Mouse (Mus musculus) neural tube, embryonic 13.5 days (tissue): Measurements from ENCODE around the gene 9430007A20Rik. TPM values are rescaled to one million over a fixed set of nuclear protein-coding genes. Genes with fewer than 3 reads are reported as not detected.
"Not testable (repeated sequence)": the region's sequence is repeated elsewhere in the genome, so short reads cannot be mapped to it uniquely, and the experiment has no call there.

Source experiments
- ATAC-seq: fragments of 200-750 bp; cut with Nextera tagmentation; 2 replicates; pipeline ENCODE4 v1.8.0; 2017; ENCODE audit warnings: low read depth, mild to moderate bottlenecking, moderate TSS enrichment, moderate library complexity
- H3K27ac ChIP-seq: fragments of 300-500 bp; sonication (generic); replicated peaks from 2 replicates; pipeline ENCODE4 v1.5.1; 2015; ENCODE audit warnings: moderate library complexity, mild to moderate bottlenecking, inconsistent platforms
- H3K27me3 ChIP-seq: fragments of 300-500 bp; sonication (generic); 2 replicates; pipeline ENCODE4 v1.6.1; 2015; ENCODE audit warnings: mild to moderate bottlenecking, inconsistent platforms
- H3K36me3 ChIP-seq: fragments of 300-500 bp; sonication (generic); 2 replicates; pipeline ENCODE4 v1.6.1; 2015; ENCODE audit warnings: mild to moderate bottlenecking, inconsistent platforms
- H3K4me1 ChIP-seq: fragments of 300-500 bp; sonication (generic); replicated peaks from 2 replicates; pipeline ENCODE4 v1.6.1; 2015; ENCODE audit warnings: inconsistent platforms
- H3K4me2 ChIP-seq: fragments of 300-500 bp; sonication (generic); 2 replicates; pipeline ENCODE4 v1.6.1; 2015; ENCODE audit warnings: inconsistent platforms, mild to moderate bottlenecking, moderate library complexity
- H3K4me3 ChIP-seq: fragments of 300-500 bp; sonication (generic); 2 replicates; pipeline ENCODE4 v1.5.1; 2015; ENCODE audit warnings: mild to moderate bottlenecking, inconsistent platforms
- H3K9ac ChIP-seq: fragments of 300-500 bp; sonication (generic); 2 replicates; pipeline ENCODE4 v1.6.1; 2015; ENCODE audit warnings: moderate library complexity, mild to moderate bottlenecking, inconsistent platforms
- H3K9me3 ChIP-seq: fragments of 300-500 bp; sonication (generic); 2 replicates; pipeline ENCODE4 v1.6.1; 2016; ENCODE audit warnings: inconsistent platforms
- WGBS: fragments of 180-500 bp; shearing (Covaris S2); methylation state at CpG from one replicate; pipeline ENCODE4 v1.1.7; 2015; 5-methylcytosine and 5-hydroxymethylcytosine counted together
- polyA plus RNA-seq: library from polyadenylated mRNA; unstranded; fragments of >200 nt; fragmentation: Nextera tagmentation; extraction: Ambion mirVana; gene quantifications from 2 replicates; pipeline ENCODE4 v1.2.1, GENCODE M21; 2015

9430007A20Rik gene
- not detected in 2 replicates for polyA plus RNA-seq

- Histone ChIP-seq H3K9me3 (peaks cover 41% of the 10 kb centered on the region), H3K27me3 (no peaks in the 10 kb centered on the region), H3K27ac (no peak within 1 kb of the TSS), H3K4me2 (no peak within 1 kb of the TSS), H3K36me3 (no peaks in the 10 kb centered on the region), H3K9ac (no peak within 1 kb of the TSS), H3K4me3 (no peak within 1 kb of the TSS), H3K4me1 (no peaks in the 10 kb centered on the region)
- no peak for ATAC-seq
- WGBS, result 78% methylated on average over 5 of the region's 5 CpGs
Measured at GRCm38 (mm10) chr4:144519522-144519921, at the start of gene 9430007A20Rik. Gene 9430007A20Rik (plus strand): TSS chr4:144519822.

DNA sequence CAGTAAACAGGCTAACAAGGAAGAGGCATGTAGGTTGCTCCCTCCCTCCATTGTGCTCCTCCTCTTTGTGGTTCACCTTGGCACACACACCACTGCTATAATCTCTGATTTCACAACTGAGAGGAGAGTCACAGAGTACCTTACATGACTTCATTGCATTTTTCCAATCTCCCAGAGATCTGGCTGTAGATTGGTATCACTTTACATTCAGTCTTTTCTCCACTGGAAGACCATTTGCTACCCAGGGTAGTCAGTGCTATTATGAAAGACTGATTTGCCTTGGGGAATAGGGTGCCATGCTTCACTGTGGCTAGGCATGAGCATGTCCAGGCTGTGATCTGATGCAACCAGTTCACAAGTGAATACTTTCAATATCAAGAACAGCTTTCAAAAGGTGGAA lies 26.3 kb upstream of the 9430007A20Rik start:
- Histone ChIP-seq H3K27ac (no peak overlapping the region), H3K4me2 (no peak overlapping the region), H3K4me1 (no peaks in the 10 kb centered on the region), H3K4me3 (no peak overlapping the region), H3K27me3 (no peaks in the 10 kb centered on the region), H3K9ac (no peak overlapping the region), H3K9me3 (peaks cover 13% of the 10 kb centered on the region), H3K36me3 (no peaks in the 10 kb centered on the region)
- ATAC-seq, result no peak

GRCm38 (mm10) chr4:144506518-144506917 lies 13.1 kb upstream of the 9430007A20Rik start:
- Histone ChIP-seq H3K4me2 (no peak overlapping the region), H3K36me3 (no peaks in the 10 kb centered on the region), H3K27me3 (no peaks in the 10 kb centered on the region), H3K9ac (no peak overlapping the region), H3K27ac (no peak overlapping the region), H3K4me3 (no peak overlapping the region), H3K9me3 (peaks cover 28% of the 10 kb centered on the region), H3K4me1 (no peaks in the 10 kb centered on the region)
- 84% methylated on average over 1 of the region's 1 CpGs for WGBS
- no peak for ATAC-seq

DNA sequence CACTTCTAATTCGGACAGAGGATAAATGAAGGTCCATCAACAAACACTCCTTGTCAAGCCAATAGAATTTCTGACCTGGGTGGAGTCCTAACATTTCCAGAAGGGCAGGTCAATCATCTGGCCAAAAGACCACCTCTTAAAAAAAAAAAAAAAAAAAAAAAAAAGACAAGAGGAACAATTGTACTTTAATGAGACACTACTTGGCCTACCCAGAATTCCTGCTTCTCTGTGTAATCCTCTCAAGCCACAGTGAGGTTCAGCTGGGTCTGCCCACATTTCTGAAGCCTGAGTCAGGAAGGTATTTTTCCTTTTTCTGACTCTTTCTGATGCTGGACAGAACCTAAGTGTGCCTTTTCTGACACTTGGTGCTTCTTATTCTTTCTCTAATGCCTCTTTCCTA lies 25.1 kb downstream of the 9430007A20Rik start:
- Histone ChIP-seq H3K27ac (no peak overlapping the region), H3K9me3 (peaks cover 38% of the 10 kb centered on the region), H3K27me3 (no peaks in the 10 kb centered on the region), H3K4me1 (no peaks in the 10 kb centered on the region), H3K4me3 (no peak overlapping the region), H3K4me2 (no peak overlapping the region), H3K36me3 (no peaks in the 10 kb centered on the region), H3K9ac (no peak overlapping the region)
- ATAC-seq, result no peak
- WGBS, result 76% methylated on average over 1 of the region's 1 CpGs

DNA sequence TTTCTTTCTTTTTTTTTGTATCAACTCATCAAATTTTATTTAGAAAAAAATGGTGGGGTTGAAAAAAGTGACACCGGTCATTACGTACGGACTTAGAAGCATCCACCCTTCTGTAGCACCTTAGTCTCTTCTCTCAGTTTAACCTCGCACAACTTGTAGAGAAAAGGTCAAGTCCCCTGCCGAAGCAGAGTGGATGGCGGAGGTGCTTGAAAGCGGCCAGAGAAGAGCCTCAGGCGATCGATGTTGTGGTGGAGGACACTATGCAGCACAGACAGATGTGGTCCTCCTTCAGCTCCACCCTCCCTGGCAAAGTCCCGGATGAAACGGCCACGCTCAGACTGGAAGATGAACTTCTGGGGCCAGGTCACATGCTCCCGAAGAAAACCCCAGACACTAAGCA lies 25.7 kb downstream of the 9430007A20Rik start:
- ATAC-seq, result not testable (repeated sequence)
- H3K9me3 ChIP-seq, result peaks cover 33% of the 10 kb centered on the region

DNA sequence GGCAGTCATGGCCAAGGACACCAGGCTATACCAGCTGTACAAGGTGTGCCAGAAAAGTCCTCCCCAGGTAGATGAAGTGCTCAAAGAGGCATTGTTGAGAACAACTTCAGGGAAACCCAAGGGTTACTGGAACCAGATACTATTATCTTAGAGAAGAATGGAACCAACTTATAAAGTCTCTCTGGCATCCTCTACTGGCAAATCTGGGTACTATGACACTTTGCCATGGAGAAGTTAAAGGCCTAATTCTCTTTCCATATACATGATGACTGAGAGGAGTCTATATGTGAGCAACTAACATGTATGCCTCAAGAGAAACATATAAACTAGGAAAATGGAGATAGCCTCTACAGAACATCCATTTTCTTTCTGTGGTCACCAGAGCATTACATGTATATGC lies 31.5 kb downstream of the 9430007A20Rik start:
- H3K4me1 ChIP-seq, result no peaks in the 10 kb centered on the region
- H3K27me3 ChIP-seq, result no peaks in the 10 kb centered on the region
- no peak for ATAC-seq
- peaks cover 32% of the 10 kb centered on the region for H3K9me3 ChIP-seq
- no peak overlapping the region for H3K4me2 ChIP-seq
- no peaks in the 10 kb centered on the region for H3K36me3 ChIP-seq
- H3K9ac ChIP-seq, result no peak overlapping the region
- H3K27ac ChIP-seq, result no peak overlapping the region
- no peak overlapping the region for H3K4me3 ChIP-seq

More for the DNA sequence above, 25.7 kb downstream of the 9430007A20Rik start:
- not testable (repeated sequence) for H3K4me1 ChIP-seq, H3K27me3 ChIP-seq, H3K9ac ChIP-seq, H3K36me3 ChIP-seq, H3K4me2 ChIP-seq, H3K27ac ChIP-seq, H3K4me3 ChIP-seq
- WGBS, result 92% methylated on average over 13 of the region's 13 CpGs

DNA sequence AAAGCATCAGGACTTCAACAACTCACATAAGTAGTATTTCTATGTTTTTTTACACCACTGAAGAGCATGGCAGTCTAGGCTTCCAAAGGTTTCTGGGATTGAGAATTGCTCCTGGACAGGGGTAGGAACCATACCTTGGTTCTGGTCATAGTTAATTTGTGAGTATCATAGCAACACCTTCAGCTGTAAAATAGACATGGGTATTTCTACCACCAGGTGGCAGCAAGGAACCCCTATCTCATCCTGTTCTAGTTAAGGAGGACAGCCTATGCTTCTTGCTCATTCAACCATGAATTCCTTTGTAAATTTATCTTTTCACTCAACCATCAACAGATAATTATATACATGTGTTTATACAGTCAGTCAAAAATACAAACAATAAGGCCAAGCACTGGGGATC lies 40.2 kb downstream of the 9430007A20Rik start:
- Histone ChIP-seq H3K36me3 (no peaks in the 10 kb centered on the region), H3K9me3 (peaks cover 31% of the 10 kb centered on the region)

GRCm38 (mm10) chr4:144561205-144561604 lies 41.6 kb downstream of the 9430007A20Rik start:
- Histone ChIP-seq H3K4me1 (no peaks in the 10 kb centered on the region), H3K9me3 (peaks cover 35% of the 10 kb centered on the region), H3K9ac (no peak overlapping the region), H3K27me3 (no peaks in the 10 kb centered on the region), H3K4me3 (no peak overlapping the region), H3K36me3 (no peaks in the 10 kb centered on the region), H3K4me2 (no peak overlapping the region), H3K27ac (no peak overlapping the region)
- 65% methylated on average over 2 of the region's 2 CpGs for WGBS
- ATAC-seq, result no peak

More for the DNA sequence above, 40.2 kb downstream of the 9430007A20Rik start:
- ATAC-seq, result no peak
- Histone ChIP-seq H3K27me3 (no peaks in the 10 kb centered on the region), H3K9ac (no peak overlapping the region), H3K4me1 (no peaks in the 10 kb centered on the region), H3K4me2 (no peak overlapping the region), H3K4me3 (no peak overlapping the region), H3K27ac (no peak overlapping the region)

- WGBS, result 90% methylated on average over 1 of the region's 1 CpGs
- no peaks in the 10 kb centered on the region for H3K4me1 ChIP-seq
- H3K27ac ChIP-seq, result no peak within 1 kb of the TSS
- no peaks in the 10 kb centered on the region for H3K36me3 ChIP-seq
- H3K9me3 ChIP-seq, result peaks cover 33% of the 10 kb centered on the region
- no peaks in the 10 kb centered on the region for H3K27me3 ChIP-seq
- H3K4me3 ChIP-seq, result no peak within 1 kb of the TSS
- no peak within 1 kb of the TSS for H3K4me2 ChIP-seq
- H3K9ac ChIP-seq, result no peak within 1 kb of the TSS
- no peak for ATAC-seq
Measured at GRCm38 (mm10) chr4:144565034-144565433, 45.4 kb downstream of the 9430007A20Rik start, which contains the start of gene Gm13124. Gene Gm13124 (minus strand): TSS chr4:144565134.

GRCm38 (mm10) chr4:144567752-144568151 lies 48.1 kb downstream of the 9430007A20Rik start:
- H3K27me3 ChIP-seq, result no peaks in the 10 kb centered on the region
- H3K9me3 ChIP-seq, result peaks cover 19% of the 10 kb centered on the region
- H3K4me2 ChIP-seq, result no peak overlapping the region
- no peaks in the 10 kb centered on the region for H3K36me3 ChIP-seq
- ATAC-seq, result no peak
- no peak overlapping the region for H3K9ac ChIP-seq
- no peak overlapping the region for H3K27ac ChIP-seq
- H3K4me3 ChIP-seq, result no peak overlapping the region
- H3K4me1 ChIP-seq, result no peaks in the 10 kb centered on the region

Other genes with a start within 250 kb of the 9430007A20Rik start
- not detected in 2 replicates for gene Pramel5, start 239.3 kb upstream of the 9430007A20Rik start, polyA plus RNA-seq
- gene Gm13128, start 189.6 kb upstream of the 9430007A20Rik start, polyA plus RNA-seq, result not detected in 2 replicates
- gene Gm13119, start 161.9 kb upstream of the 9430007A20Rik start, polyA plus RNA-seq, result not detected in 2 replicates
- gene Pramef20, start 141.9 kb upstream of the 9430007A20Rik start, polyA plus RNA-seq, result not detected in 2 replicates
- gene Pramef12, start 111.4 kb upstream of the 9430007A20Rik start, polyA plus RNA-seq, result not detected in 2 replicates
- not detected in 2 replicates for gene 1700012P22Rik, start 81.0 kb upstream of the 9430007A20Rik start, polyA plus RNA-seq
- gene Gm9944, start 66.5 kb upstream of the 9430007A20Rik start, polyA plus RNA-seq, result not detected in 2 replicates
- gene Aadacl3, start 56.1 kb upstream of the 9430007A20Rik start, polyA plus RNA-seq, result not detected in 2 replicates
- not detected in 2 replicates for gene Gm13124, start 45.3 kb downstream of the 9430007A20Rik start, polyA plus RNA-seq
- gene Aadacl4, start 93.9 kb downstream of the 9430007A20Rik start, polyA plus RNA-seq, result not detected in 2 replicates
- not detected in 2 replicates for gene Gm436, start 166.5 kb downstream of the 9430007A20Rik start, polyA plus RNA-seq
- not detected in 2 replicates for gene Gm13178, start 201.6 kb downstream of the 9430007A20Rik start, polyA plus RNA-seq